Mouse (Mus musculus): ENCODE results near the gene Bcar1.

DNA sequence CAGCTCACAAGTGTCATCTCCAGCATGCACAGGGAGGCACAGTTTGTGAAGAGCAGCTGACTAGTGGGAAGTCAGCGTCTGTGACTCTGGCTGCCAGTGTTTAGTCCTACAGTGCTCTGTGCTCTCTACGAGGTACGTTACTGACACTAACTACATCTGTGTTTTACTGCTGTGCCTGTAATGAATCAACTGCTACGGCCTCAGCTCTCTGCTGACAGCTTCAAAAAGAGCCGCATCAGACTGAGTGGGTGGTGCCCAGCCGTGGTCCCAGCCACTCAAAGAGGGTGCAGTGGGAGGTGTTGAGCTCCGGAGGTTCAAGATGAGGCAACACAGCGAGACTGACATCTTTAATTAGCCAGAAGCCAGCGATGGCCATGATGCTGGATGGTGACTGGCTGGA, 31.5 kb downstream of the Bcar1 start:
- TF ChIP-seq POLR2A (IDR thresholded peaks at IDR 0.05; ENCODE audit: insufficient read depth, low read depth, low read length) (no peak), CTCF (IDR thresholded peaks at IDR 0.05; ENCODE audit: insufficient read depth, low read depth, low read length) (no peak)

Measured in olfactory bulb, adult 2 months (tissue).